In the genomic region with DNA sequence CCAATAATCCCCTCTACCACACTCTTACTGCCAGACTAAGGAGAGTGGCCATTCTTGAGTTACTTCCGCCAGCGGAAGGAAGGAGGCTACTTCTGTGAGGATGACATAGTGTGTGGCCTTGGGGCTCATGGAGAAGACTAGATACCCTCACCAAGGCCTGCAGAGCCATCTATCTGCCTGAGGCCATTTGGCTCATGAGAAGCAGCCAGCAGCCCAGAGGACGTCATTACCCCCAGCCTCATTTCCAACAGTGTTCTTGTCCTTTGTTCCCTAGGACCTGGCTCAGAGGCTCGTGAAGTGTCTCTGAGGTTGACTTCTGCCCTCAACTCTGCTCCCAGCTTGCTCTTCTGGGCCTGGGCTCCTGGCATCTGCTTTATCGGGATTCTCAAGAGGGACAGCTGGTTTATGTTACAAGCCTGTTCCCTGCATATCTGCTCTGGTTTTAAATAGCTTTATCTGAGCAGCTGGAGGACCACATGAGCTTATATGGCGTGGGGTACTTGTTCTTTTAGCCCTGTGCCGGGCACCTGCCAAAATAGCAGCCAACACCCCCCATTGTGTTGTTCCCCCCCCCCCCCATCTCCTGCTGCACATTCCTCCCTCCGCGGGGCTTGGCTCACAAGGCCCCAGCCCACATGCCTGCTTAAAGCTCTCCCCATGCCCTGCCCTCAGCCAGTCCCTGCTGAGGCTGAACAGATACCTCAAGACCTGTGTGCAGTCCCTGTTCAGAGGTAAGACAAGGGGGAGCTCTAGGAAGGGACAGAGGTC, we compare ENCODE assay signal across 12 mouse cellular contexts. TPM values are rescaled to one million over a fixed set of nuclear protein-coding genes. Genes with fewer than 3 reads are reported as not detected.
DNase-seq lines count a peak whose midpoint lies in the region; ATAC-seq and TF ChIP-seq lines count a peak whose summit lies in the region.
"Had no signal": no experiment of that assay in that cellular context is flagged by ENCODE, and none has a peak within 500 bp of the region (broad histone marks: within the 10 kb centered on the region; RNA-seq: fewer than 3 reads in every experiment).

A gene (plus strand): TSS at position 639 of the 768 bp plus-strand sequence.

- intact Hi-C loops in heart, adult 2 months (cut with DNase I), result no loop called here
- intact Hi-C loops in left cerebral cortex, postnatal 36 days (cut with DNase I), result no loop called here

- TF ChIP-seq EP300 in heart, adult 2 months (IDR thresholded peaks at IDR 0.05; ENCODE audit: insufficient read depth, low read depth, low read length), result peak; percentile 68; the same call in 1 of the 2 replicates
- TF ChIP-seq EP300 in liver, postnatal 0 days (IDR thresholded peaks at IDR 0.05; ENCODE audit: low read depth), result no peak

- no peaks in the 10 kb centered on the region for H3K4me1 ChIP-seq in cortical plate, adult 2 months (ENCODE audit: control insufficient read depth, insufficient read depth, low read length)
- H3K4me1 ChIP-seq in heart, adult 2 months (ENCODE audit: control insufficient read depth, insufficient read depth, low read length), result no peaks in the 10 kb centered on the region; the same call in 1 of the 2 replicates
- H3K4me1 ChIP-seq in limb, embryonic 13.5 days, result peaks cover 38% of the 10 kb centered on the region
- H3K4me1 ChIP-seq in liver, postnatal 0 days (ENCODE audit: insufficient read depth), result no peaks in the 10 kb centered on the region

- H3K27me3 ChIP-seq in heart, adult 2 months (ENCODE audit: control insufficient read depth, insufficient read depth, low read length), result no peaks in the 10 kb centered on the region
- no peaks in the 10 kb centered on the region for H3K27me3 ChIP-seq in limb, embryonic 13.5 days
- no peaks in the 10 kb centered on the region for H3K27me3 ChIP-seq in liver, postnatal 0 days (ENCODE audit: insufficient read depth, low read length)

- DNase-seq in left cerebral cortex, adult 18-20 months (ENCODE audit: low spot score in 2 of 2), result no peak
- DNase-seq in left cerebral cortex, adult 11 months (ENCODE audit: low spot score), result no peak
- DNase-seq in heart, adult 2 months, result peak; percentile 56 to 75
- no peak for DNase-seq in left cerebral cortex, postnatal 36 days (ENCODE audit: low spot score in 2 of 2)
- no peak for DNase-seq in right cerebral cortex, postnatal 14 days
- DNase-seq in liver, postnatal 0 days, result no peak
- DNase-seq: kidney, adult 9 months had no signal

- TF ChIP-seq CTCF in cortical plate, adult 2 months (IDR thresholded peaks at IDR 0.05; ENCODE audit: extremely low read depth, insufficient read depth, low read length), result no peak
- TF ChIP-seq CTCF in heart, adult 2 months (IDR thresholded peaks at IDR 0.05), result no peak
- TF ChIP-seq CTCF in liver, postnatal 0 days (IDR thresholded peaks at IDR 0.05; ENCODE audit: low read depth), result no peak

- TF ChIP-seq POLR2A in cortical plate, adult 2 months (IDR thresholded peaks at IDR 0.05; ENCODE audit: extremely low read depth, insufficient read depth, low read length), result no peak
- TF ChIP-seq POLR2A in heart, adult 2 months (IDR thresholded peaks at IDR 0.05; ENCODE audit: insufficient read depth, low read depth, low read length), result peak; percentile 98

- no peak within 1 kb of the TSS for H3K27ac ChIP-seq in cortical plate, adult 2 months (ENCODE audit: insufficient read depth, low read length)
- peak within 1 kb of the TSS; percentile 93 for H3K27ac ChIP-seq in heart, adult 2 months
- H3K27ac ChIP-seq in limb, embryonic 13.5 days, result 0 out of 2 replicates have a peak within 1 kb of the TSS, but pooled peaks have one; percentile 28
- H3K27ac ChIP-seq in liver, postnatal 0 days (ENCODE audit: low read depth), result no peak within 1 kb of the TSS
- H3K27ac ChIP-seq: macrophage had no signal

- WGBS in heart, adult 2 months, result 21% methylated on average over 9 of the region's 9 CpGs
- WGBS in limb, embryonic 13.5 days, result 32% methylated on average over 9 of the region's 9 CpGs
- WGBS in liver, postnatal 0 days (ENCODE audit: insufficient replicate concordance), result 44% methylated on average over 9 of the region's 9 CpGs

- no peaks in the 10 kb centered on the region; the same call in 1 of the 2 replicates for H3K36me3 ChIP-seq in heart, adult 2 months (ENCODE audit: control insufficient read depth, insufficient read depth, low read length)
- H3K36me3 ChIP-seq in limb, embryonic 13.5 days, result no peaks in the 10 kb centered on the region
- no peaks in the 10 kb centered on the region for H3K36me3 ChIP-seq in liver, postnatal 0 days (replicated peaks; ENCODE audit: insufficient read depth, low read length)
- H3K36me3 ChIP-seq: G1E had no signal

- H3K79me2 ChIP-seq in heart, adult 2 months (replicated peaks; ENCODE audit: control insufficient read depth, insufficient read depth, low read length), result no peaks in the 10 kb centered on the region

- H3K4me3 ChIP-seq in cortical plate, adult 2 months (ENCODE audit: insufficient read depth, low read length), result no peak within 1 kb of the TSS
- H3K4me3 ChIP-seq in heart, adult 2 months, result peak within 1 kb of the TSS; percentile 41
- no peak within 1 kb of the TSS for H3K4me3 ChIP-seq in limb, embryonic 13.5 days
- H3K4me3 ChIP-seq in liver, postnatal 0 days (ENCODE audit: low read depth, low read length), result no peak within 1 kb of the TSS
- H3K4me3 ChIP-seq: erythroblast, embryonic 14.5 days had no signal

- ATAC-seq in limb, embryonic 13.5 days (ENCODE audit: low FRiP score, low read depth), result peak; percentile 55; the same call in 1 of the 2 replicates
- no peak for ATAC-seq in liver, postnatal 0 days

- H3K9ac ChIP-seq in heart, adult 2 months (ENCODE audit: low read depth, low read length), result peak within 1 kb of the TSS; percentile 77
- H3K9ac ChIP-seq in limb, embryonic 13.5 days, result no peak within 1 kb of the TSS
- no peak within 1 kb of the TSS for H3K9ac ChIP-seq in liver, postnatal 0 days (replicated peaks)

- H3K9me3 ChIP-seq in limb, embryonic 13.5 days, result no peaks in the 10 kb centered on the region
- H3K9me3 ChIP-seq in liver, postnatal 0 days (ENCODE audit: low read length), result no peaks in the 10 kb centered on the region
- H3K9me3 ChIP-seq: G1E had no signal

- no peak within 1 kb of the TSS for H3K4me2 ChIP-seq in limb, embryonic 13.5 days (replicated peaks)
- H3K4me2 ChIP-seq in liver, postnatal 0 days (ENCODE audit: low read depth, low read length), result no peak within 1 kb of the TSS

RNA-seq across cellular contexts. Expression of the gene that starts here (rescaled TPM):
- 10 to 100 TPM; 13.0 to 13.2 TPM for total RNA-seq in left cerebral cortex, adult 18-20 months (2021)
- 15.4 and 16.2 TPM in 2 replicates for polyA plus RNA-seq in cortical plate, adult 2 months (2012; rRNA removed)
- total RNA-seq in heart, adult 2 months (2021), result 1,000 to 10,000 TPM; 8,290 to 9,301 TPM
- 3,392 and 4,661 TPM in 2 replicates for polyA plus RNA-seq in heart, adult 2 months (2012; rRNA removed)
- polyA plus RNA-seq in limb, embryonic 13.5 days (2015; fragmentation: Nextera tagmentation; extraction: Ambion mirVana), result 84.9 and 88.9 TPM in 2 replicates
- total RNA-seq in left cerebral cortex, postnatal 36 days (2021), result 1 to 10 TPM; 5.8 to 7.5 TPM
- 3.2 and 3.6 TPM in 2 replicates for polyA plus RNA-seq in liver, postnatal 0 days (2015; fragmentation: Nextera tagmentation; extraction: Ambion mirVana)
- polyA plus RNA-seq: erythroblast, embryonic 14.5 days; G1E; macrophage had no signal

Comparison
In these comparisons a context has a peak if more than half of its experiments do, and no peak if none do; other contexts are left out.
1. RNA of the gene that starts here (total RNA-seq): 8,290 to 9,301 TPM in heart, adult 2 months; 13.0 to 13.2 TPM in left cerebral cortex, adult 18-20 months and 5.8 to 7.5 TPM in left cerebral cortex, postnatal 36 days; every median in the first group is over 100 times any median in the second.
2. RNA of the gene that starts here (polyA plus RNA-seq): 3,392 to 4,661 TPM in heart, adult 2 months; 84.9 to 88.9 TPM in limb, embryonic 13.5 days, 15.4 to 16.2 TPM in cortical plate, adult 2 months and 3.2 to 3.6 TPM in liver, postnatal 0 days; every median in the first group is over 10 times any median in the second.
3. DNase-seq: peak in heart, adult 2 months (2 of 2); none in left cerebral cortex, adult 18-20 months (0 of 2), left cerebral cortex, adult 11 months (single experiment), left cerebral cortex, postnatal 36 days (0 of 2), right cerebral cortex, postnatal 14 days (single experiment) and liver, postnatal 0 days (single experiment).
4. H3K27ac ChIP-seq: peak in heart, adult 2 months (single experiment) and limb, embryonic 13.5 days (single experiment); none in cortical plate, adult 2 months (single experiment) and liver, postnatal 0 days (single experiment).